Mouse (Mus musculus) intestine, embryonic 14.5 days (tissue): ENCODE measurements around the gene Polr2a. TPM values are rescaled to one million over a fixed set of nuclear protein-coding genes. Genes with fewer than 3 reads are reported as not detected.

Experiments
- ATAC-seq: fragments of 200-750 bp; cut with Nextera tagmentation; replicated peaks from 2 replicates; pipeline ENCODE4 v1.8.0; 2017; ENCODE audit warnings: low read depth, moderate number of reproducible peaks, moderate TSS enrichment, moderate library complexity; ENCODE audit not compliant: low FRiP score, low TSS enrichment
- DNase-seq: peaks from one replicate; pipeline ENCODE4 v3.0.0-alpha.2; 2018; ENCODE audit warnings: low spot score
- H3K27ac ChIP-seq: fragments of 300-500 bp; sonication (generic); 2 replicates; pipeline ENCODE4 v1.5.1; 2014; ENCODE audit warnings: low read depth, mild to moderate bottlenecking, control low read depth
- H3K27me3 ChIP-seq: fragments of 300-500 bp; sonication (generic); replicated peaks from 2 replicates; pipeline ENCODE4 v1.6.1; 2014; ENCODE audit warnings: low read length, control low read depth; ENCODE audit not compliant: control insufficient read depth, insufficient read depth
- H3K36me3 ChIP-seq: fragments of 300-500 bp; sonication (generic); 2 replicates; pipeline ENCODE4 v1.6.1; 2014; ENCODE audit warnings: low read length, control low read depth; ENCODE audit not compliant: control insufficient read depth, insufficient read depth
- H3K4me1 ChIP-seq: fragments of 300-500 bp; sonication (generic); replicated peaks from 2 replicates; pipeline ENCODE4 v1.6.1; 2014; ENCODE audit warnings: low read length, control low read depth, mixed read lengths; ENCODE audit not compliant: control insufficient read depth, insufficient read depth
- H3K4me2 ChIP-seq: fragments of 300-500 bp; sonication (generic); 2 replicates; pipeline ENCODE4 v1.6.1; 2014; ENCODE audit warnings: low read length
- H3K4me3 ChIP-seq: fragments of 300-500 bp; sonication (generic); 2 replicates; pipeline ENCODE4 v1.5.1; 2014; ENCODE audit warnings: low read depth, low read length, control low read depth, mixed read lengths
- H3K9ac ChIP-seq: fragments of 300-500 bp; sonication (generic); 2 replicates; pipeline ENCODE4 v1.6.1; 2014; ENCODE audit warnings: mild to moderate bottlenecking, low read length
- H3K9me3 ChIP-seq: fragments of 300-500 bp; sonication (generic); 2 replicates; pipeline ENCODE4 v1.6.1; 2016; ENCODE audit warnings: low read length, control low read depth; ENCODE audit not compliant: control insufficient read depth
- WGBS: fragments of 180-500 bp; shearing (Covaris S2); extraction: QIAGEN DNeasy Blood & Tissue Kit; methylation state at CpG from one replicate; pipeline ENCODE4 v1.1.7; 2014; 5-methylcytosine and 5-hydroxymethylcytosine counted together
- polyA plus RNA-seq: library from polyadenylated mRNA; unstranded; fragments of >200 nt; fragmentation: Nextera tagmentation; extraction: Ambion mirVana; gene quantifications from 2 replicates; pipeline ENCODE4 v1.2.1, GENCODE M21; 2014

The Polr2a gene
- polyA plus RNA-seq, 1 experiment from 2014 or later = 38.7 TPM

DNA sequence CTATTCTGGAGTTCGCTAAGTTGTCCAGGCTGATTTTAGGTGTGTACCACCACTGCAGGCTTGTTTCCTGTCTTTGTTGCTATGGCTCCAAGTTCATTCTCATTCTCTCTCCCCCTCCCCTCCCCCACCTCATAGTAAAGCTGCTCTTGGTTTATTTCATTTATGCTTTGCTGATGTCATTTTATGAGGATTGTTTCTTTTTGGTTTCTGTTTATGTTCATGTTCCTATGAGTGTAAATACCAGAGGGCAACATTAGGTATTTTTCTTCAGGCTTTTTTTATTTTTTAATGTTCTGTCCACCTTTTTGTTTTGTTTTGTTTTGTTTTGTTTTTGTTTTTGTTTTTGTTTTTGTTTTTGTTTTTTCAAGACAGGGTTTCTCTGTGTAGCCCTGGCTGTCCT lies 3.4 kb upstream of the Polr2a start, which contains the start of gene Slc35g3:
Gene Slc35g3 (minus strand): TSS at position 101 of the 400 bp plus-strand sequence.
- ATAC-seq = no peak
- 75% methylated on average over 1 of the region's 1 CpGs for WGBS
- Histone ChIP-seq H3K4me3 (no peak within 1 kb of the TSS), H3K9ac (no peak within 1 kb of the TSS), H3K36me3 (no peaks in the 10 kb centered on the region), H3K27me3 (no peaks in the 10 kb centered on the region), H3K4me2 (no peak within 1 kb of the TSS), H3K9me3 (no peaks in the 10 kb centered on the region), H3K27ac (no peak within 1 kb of the TSS), H3K4me1 (peaks cover 24% of the 10 kb centered on the region)
- no peak for DNase-seq

DNA sequence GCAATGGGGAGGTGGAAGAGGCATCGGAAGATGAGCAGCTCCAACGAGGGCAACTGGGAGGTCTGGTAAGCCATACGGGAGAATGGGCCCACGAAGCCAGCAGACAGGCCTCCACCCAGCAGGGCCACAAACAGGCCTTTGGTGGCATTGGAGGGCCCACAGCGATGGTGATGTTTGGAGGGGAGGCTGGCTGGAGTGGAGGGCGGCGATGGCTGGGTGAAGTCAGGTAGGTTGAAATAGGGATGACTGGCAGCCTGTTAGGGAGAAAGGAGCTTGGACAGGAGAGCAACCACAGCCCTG lies 2.4 kb upstream of the Polr2a start:
- Histone ChIP-seq H3K9ac (no peak overlapping the region), H3K27ac (no peak overlapping the region), H3K36me3 (no peaks in the 10 kb centered on the region), H3K4me1 (peaks cover 29% of the 10 kb centered on the region), H3K27me3 (no peaks in the 10 kb centered on the region), H3K4me2 (no peak overlapping the region), H3K9me3 (no peaks in the 10 kb centered on the region), H3K4me3 (no peak overlapping the region)
- DNase-seq (no peak), ATAC-seq (no peak)
- WGBS = 92% methylated on average over 7 of the region's 7 CpGs

DNA sequence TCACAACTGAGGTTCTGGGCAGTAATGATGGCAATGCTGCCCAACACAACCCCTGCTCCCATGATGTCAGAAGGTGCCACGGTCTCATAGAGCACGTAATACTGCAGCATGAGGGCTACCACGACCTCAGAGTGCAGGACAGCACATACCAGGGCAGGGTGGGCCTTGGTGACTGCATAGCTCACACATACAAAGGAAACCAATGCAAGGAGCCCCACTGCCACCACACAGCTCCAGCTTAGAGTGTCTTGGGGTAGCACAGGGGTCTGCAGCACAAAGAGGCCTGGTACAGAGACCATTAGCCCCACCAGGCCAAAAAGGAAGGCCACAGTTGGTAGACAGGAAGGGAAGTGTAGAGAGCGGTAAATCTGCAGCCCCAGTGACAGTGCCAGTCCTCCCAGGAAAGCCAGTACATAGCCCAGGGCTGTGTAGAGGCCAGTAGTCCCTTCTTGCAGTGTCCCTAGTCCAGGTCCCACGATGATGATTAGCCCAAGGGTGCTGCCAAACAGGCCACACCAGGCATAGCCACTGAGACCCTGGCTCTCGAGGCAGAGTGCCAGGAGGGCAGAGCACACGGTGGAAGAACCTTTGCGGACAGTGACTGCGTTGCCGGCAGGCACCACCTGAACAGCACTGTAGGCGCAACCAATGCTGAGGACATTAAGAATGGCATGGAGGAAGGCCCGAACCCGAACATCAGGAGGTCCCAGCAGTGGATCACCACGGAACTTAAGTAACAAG lies 1.9 kb upstream of the Polr2a start:
- Histone ChIP-seq H3K36me3 (no peaks in the 10 kb centered on the region), H3K27ac (peak overlapping the region; percentile 99; the same call in 1 of the 2 replicates), H3K4me2 (peak overlapping the region; percentile 93), H3K4me3 (no peak overlapping the region; the same call in 1 of the 2 replicates), H3K9ac (no peak overlapping the region), H3K27me3 (no peaks in the 10 kb centered on the region), H3K9me3 (no peaks in the 10 kb centered on the region), H3K4me1 (peaks cover 32% of the 10 kb centered on the region)
- DNase-seq (no peak), ATAC-seq (no peak)
- WGBS = 79% methylated on average over 14 of the region's 14 CpGs

DNA sequence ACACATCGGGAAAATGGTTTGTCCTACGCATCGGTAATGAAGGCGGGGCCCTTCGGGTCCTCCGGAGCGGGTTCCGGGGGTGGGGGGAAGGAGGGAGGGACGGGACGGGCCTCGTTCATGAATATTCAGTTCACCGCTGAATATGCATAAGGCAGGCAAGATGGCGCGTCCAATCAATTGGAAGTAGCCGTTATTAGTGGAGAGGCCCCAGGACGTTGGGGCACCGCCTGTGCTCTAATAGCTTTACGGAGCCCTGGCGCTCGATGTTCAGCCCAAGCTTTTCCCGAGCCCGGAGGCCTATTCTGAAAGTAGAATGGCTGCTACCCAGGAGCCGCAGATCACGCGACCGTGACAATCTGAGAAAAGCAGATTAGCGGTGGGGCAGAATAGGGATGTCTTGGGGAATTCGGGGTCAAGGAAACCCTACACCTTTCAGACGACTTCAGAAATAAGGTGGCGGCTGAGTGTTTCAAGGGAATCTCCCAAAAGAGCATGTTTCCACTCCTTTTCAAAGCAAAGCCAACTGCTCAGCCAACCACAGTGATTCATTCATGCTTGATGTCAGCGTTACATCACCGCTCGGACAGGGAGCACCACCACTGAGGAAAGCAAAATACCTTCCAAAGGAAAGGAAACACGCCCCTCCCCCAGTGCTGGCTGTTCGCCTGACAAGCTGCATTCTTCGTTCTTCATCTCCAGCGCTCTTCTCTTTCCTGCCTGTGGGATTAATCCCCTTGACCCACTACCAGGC lies 709 bp upstream of the Polr2a start:
- Histone ChIP-seq H3K4me2 (peak overlapping the region; percentile 93), H3K9ac (peak overlapping the region; percentile 89), H3K4me3 (peak overlapping the region; percentile 56), H3K27me3 (no peaks in the 10 kb centered on the region), H3K4me1 (peaks cover 40% of the 10 kb centered on the region), H3K9me3 (no peaks in the 10 kb centered on the region), H3K27ac (peak overlapping the region; percentile 99), H3K36me3 (no peaks in the 10 kb centered on the region)
- under 1% methylated on average over 37 of the region's 37 CpGs for WGBS
- DNase-seq (peak; percentile 91), ATAC-seq (peak; percentile 82)

GRCm38 (mm10) chr11:69758090-69758456 lies 364 bp downstream of the Polr2a start:
- Histone ChIP-seq H3K27me3 (no peaks in the 10 kb centered on the region), H3K27ac (peak overlapping the region; percentile 99), H3K36me3 (no peaks in the 10 kb centered on the region), H3K9ac (peak overlapping the region; percentile 89), H3K4me1 (peaks cover 41% of the 10 kb centered on the region), H3K9me3 (no peaks in the 10 kb centered on the region), H3K4me2 (peak overlapping the region; percentile 93), H3K4me3 (peak overlapping the region; percentile 56)
- under 1% methylated on average over 26 of the region's 26 CpGs for WGBS
- DNase-seq = peak; percentile 93
- ATAC-seq = peak; percentile 84

GRCm38 (mm10) chr11:69757303-69758089 lies 941 bp downstream of the Polr2a start:
- ATAC-seq = no peak
- H3K36me3 ChIP-seq = no peaks in the 10 kb centered on the region
- H3K4me2 ChIP-seq = peak overlapping the region; percentile 93
- peak overlapping the region; percentile 56 for H3K4me3 ChIP-seq
- peaks cover 41% of the 10 kb centered on the region for H3K4me1 ChIP-seq
- no peak for DNase-seq
- peak overlapping the region; percentile 89 for H3K9ac ChIP-seq
- H3K27me3 ChIP-seq = no peaks in the 10 kb centered on the region
- peak overlapping the region; percentile 99 for H3K27ac ChIP-seq
- WGBS = 40% methylated on average over 9 of the region's 9 CpGs
- H3K9me3 ChIP-seq = no peaks in the 10 kb centered on the region

DNA sequence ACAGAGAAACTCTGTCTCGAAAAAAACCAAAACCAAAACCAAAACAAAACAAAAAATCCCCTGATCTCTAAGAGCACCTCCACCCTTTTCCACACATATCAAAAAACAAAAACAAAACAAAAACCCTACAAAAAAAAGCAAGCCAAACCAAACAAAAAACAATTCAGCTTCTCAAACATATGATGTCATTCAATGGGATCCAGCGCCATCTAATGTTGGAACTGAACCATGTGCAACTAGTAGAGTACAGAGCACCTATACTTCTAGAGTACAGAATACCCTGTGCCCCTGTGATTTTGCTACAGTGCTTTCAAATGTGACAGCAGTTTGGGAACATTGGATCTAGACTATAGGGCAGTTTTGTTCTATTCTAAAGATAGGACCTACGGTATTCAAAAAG lies 3.7 kb downstream of the Polr2a start:
- no peak overlapping the region for H3K27ac ChIP-seq
- 53% methylated on average over 3 of the region's 3 CpGs for WGBS
- no peaks in the 10 kb centered on the region for H3K27me3 ChIP-seq
- H3K4me3 ChIP-seq = no peak overlapping the region
- ATAC-seq (no peak), DNase-seq (no peak)
- no peak overlapping the region for H3K9ac ChIP-seq
- no peaks in the 10 kb centered on the region for H3K9me3 ChIP-seq
- peaks cover 4% of the 10 kb centered on the region; the same call in 1 of the 2 replicates for H3K36me3 ChIP-seq
- H3K4me2 ChIP-seq = peak overlapping the region; percentile 93; the same call in 1 of the 2 replicates
- peaks cover 34% of the 10 kb centered on the region for H3K4me1 ChIP-seq

DNA sequence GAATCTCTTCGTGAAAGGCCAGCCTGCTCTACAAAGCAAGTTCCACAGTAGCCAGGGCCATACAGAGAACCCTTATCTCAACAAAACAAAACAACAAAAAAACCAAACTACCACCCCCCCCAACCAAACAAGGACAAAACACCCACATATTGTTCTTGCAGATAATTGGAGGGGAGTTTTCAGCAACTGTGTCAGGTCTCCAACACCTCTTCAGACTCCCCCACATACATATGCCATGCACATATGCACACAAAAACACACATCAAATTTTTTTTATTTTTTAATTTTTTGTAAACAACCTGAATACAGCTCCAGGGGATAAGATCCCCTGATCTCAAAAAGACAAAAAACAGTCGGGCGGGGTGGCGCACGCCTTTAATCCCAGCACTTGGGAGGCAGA lies 4.2 kb downstream of the Polr2a start:
- WGBS = 91% methylated on average over 5 of the region's 5 CpGs

More for the DNA sequence above, 4.2 kb downstream of the Polr2a start:
- Histone ChIP-seq H3K27me3 (no peaks in the 10 kb centered on the region), H3K36me3 (peaks cover 4% of the 10 kb centered on the region; the same call in 1 of the 2 replicates), H3K4me3 (no peak overlapping the region), H3K9ac (no peak overlapping the region), H3K9me3 (no peaks in the 10 kb centered on the region), H3K4me1 (peaks cover 32% of the 10 kb centered on the region), H3K27ac (no peak overlapping the region), H3K4me2 (no peak overlapping the region)
- no peak for ATAC-seq
- DNase-seq = no peak
